Mouse (Mus musculus): ENCODE results near the gene Mamdc4. TPM values are rescaled to one million over a fixed set of nuclear protein-coding genes. Genes with fewer than 3 reads are reported as not detected.

Gene Mamdc4
- polyA plus RNA-seq (2017; shearing (Covaris generic)), result 1.4 TPM

DNA sequence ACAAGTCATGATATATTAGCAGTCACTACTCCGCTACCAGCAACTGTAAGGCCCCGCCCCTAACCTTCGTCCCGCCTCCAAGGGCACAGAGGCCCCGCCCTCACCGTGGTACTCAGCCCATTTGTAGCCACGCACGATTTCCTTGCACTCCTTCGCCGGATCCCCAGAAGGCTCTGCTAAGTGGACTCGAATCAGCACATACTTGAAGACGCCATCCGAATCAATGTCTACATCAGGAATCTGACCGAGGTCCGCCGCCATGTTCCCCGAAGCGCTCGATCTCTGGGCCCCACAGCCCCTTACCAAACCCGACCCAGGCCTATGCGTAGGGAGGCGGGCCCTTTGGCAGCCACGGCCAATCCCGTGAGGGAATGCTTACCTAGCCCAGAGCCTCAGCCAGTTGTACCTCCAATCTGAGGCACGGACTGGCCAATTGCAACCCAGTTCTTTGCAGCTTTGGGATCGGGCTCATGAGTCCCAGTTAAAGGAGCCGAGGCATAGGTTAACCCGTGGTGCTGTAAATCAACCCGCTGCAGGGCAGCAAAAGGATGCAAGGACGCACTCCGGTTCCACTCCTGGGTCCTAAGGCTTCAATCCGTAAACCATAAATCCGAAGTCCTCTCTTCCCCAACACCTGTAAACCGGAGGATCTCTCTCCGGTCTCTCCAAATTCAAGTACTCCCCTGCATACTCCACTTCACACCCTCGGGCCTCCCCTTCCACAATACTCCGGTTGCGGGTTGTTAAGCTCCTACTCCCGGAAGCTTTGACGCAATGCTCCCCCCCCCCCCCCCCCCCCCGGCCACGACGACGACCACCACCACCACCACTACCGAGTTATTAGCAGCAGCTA, at the start of gene Mamdc4, which contains the start of gene Phpt1:
Mamdc4 (minus strand) TSS at position 267 of the 853 bp plus-strand sequence.
Phpt1 (minus strand) TSS at position 646 of the 853 bp plus-strand sequence.

DNA sequence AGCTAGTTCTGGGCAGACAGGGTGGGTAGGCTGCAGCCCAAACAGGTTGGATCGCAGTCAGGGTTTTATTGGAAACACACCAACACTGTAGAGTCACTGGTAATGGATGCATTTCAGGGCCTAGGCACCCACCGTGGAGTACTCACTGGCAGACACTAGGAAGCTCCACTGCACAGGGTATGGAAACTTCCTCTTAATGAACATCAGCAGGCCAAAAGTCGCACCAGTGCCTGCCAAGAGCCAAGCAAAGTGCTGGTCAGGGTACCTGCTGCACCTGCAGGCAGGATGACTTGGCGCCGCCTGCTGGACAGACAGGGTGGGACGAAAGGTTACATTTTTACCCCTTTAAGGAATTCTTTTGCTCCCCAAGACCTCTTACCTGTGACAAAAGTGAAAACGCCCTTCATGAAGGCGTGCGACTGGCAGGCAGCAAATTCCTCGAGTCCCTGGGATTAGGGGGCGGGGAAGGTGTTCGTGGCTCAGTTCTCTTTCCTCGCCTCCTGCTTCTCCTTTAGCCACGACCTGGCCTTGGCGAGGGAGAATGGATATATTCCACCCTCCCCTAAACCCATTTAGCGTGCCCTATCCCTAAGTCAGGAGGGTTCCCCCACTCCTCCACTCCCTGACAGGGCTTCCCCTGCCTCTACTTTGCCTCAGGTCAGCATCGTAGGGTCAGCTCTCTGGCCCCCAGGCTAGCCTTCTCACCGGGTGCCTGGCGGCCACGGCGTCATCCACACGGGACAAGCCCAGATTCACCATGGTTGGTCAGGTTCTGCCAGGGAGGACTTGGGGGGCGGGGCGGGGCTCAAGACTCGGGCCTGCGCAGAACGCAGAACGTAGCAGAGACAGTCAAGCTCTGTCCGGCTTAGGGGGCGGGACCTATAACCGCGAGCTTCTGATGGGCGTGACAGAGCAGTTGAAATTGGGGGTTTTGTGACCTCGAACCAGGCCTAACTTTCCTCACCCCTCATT, 46.9 kb upstream of the Mamdc4 start, which contains the start of gene Tmem141:
Tmem141 (minus strand) TSS at position 777 of the 972 bp plus-strand sequence.

DNA sequence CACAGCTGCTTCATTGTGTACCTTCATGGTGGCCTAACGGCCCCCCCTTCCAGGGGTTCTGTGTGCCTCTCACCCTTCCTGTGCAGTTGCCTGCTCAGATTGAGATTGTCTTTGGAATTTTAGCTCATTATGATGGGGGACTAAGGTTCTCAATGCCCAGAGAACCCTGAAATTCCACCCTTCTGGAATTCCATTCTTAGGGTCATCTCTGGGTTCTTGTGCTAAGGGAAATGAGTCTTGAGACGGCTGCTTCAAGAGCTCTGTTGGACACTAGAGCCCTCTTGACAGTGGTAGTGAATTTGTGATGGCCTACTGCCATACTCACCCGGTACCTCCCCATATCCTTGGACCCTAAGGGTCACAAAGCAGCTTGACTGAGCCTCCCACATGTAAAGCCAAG, 42.9 kb upstream of the Mamdc4 start, which contains the start of gene Ccdc183:
Ccdc183 (minus strand) TSS at position 101 of the 400 bp plus-strand sequence.

DNA sequence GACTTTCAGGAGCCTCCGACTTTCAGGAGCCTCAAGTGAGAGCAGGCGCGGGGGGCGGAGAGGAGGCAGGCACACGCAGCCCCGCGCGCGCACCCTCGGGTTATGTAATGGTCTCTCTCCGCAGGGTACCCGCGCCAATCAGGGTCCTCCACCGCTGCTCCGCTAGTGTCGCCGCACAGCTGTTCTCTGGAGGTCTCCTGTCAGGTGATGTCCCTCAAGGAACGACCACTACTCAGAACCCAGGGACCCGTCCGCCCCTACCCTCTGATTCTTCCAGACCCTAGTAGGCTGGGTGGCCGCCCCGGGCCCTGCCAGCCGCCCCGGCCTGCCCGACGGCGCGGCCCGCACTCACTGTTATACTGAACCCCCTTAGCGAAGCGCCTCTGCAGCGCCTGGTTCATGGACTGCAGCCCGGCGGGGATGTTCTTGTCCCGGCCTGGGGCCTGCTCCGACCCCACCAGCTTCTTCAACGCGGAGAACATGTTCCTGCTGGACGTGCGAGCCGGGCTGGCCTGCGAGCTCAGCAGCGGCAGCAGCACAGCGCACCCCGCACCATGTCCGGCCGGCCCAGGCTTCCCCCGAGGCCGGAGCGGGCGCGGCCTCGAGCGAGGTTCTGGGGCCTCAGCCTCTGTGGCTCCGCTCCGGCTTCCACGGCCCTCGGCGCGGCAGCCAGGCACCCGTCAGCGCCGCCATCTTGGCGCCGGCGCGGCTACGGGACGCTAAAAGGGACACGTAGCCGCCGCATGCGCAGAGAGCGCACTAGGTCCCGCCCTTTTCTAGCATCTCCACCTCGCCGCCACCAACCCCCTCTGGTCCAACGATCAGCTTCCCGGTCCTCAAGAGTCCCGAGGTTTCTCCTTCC, 33.3 kb upstream of the Mamdc4 start, which contains the start of gene Rabl6:
Rabl6 (minus strand) TSS at position 761 of the 862 bp plus-strand sequence.

DNA sequence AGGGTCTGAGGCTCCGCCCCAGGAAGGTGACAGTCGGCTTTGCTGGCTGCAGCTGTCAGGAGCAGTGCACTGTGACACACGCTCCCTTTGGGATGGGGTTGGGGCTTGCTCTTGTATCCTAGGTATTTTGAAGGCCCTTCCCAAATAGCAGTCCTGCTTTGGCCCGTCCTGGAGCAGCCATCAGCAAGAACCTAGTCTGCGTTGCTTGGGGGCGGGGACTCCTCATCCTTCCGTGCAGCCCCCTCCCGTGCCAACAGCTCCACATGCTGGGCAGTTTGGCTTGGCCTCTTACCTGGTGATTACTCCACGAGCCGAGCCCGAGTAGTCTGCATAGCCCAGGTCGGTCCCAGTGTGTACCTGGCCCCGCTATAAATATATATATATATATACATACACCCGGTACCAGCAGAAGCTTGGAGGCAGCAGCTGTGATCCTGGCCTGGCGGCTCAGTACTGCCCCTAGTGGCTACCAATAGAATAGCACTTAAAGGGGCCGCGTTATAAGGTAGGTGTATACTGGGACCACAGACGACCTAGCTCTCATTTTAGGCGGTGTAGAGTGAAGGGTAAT, 6.7 kb upstream of the Mamdc4 start, which contains the start of gene Ajm1:
Ajm1 (minus strand) TSS at position 464 of the 571 bp plus-strand sequence.

DNA sequence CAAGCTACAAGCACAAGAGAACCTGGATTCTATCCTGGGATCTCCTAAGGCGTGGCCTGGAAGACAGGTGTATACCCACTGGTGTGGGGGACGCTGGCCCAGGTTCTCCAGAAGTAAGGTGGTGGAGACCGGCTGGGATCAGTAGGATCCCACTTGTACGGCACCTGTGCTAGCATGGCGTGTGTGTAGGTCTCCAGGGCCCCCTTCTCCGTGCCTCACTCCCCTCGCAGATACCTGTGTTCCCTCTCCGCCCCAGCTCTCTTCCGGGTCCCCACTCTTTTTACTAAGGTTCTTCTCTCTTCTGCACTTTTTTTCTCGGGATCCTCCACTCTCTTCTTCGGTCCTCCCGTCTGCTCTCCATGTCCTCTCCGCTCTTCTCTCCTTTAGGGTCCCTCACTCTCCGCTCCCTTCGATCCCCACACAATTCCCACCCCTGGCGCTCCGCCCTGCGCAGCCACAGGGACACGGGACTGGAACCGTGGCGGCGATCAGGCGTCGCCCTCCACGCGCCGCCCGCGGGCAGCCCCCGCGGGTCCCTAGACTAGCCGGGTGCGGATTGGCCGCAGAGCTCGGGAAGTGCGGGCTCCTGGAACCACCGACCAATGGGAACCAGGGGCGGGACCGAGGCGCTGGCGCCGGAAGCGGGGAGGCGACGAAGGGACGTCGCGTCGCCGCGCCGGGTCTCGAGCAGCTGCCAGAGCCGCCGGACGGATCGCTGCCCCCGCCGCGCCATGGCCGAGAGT, 17.3 kb downstream of the Mamdc4 start, which contains the start of gene Edf1:
Edf1 (plus strand) TSS at position 627 of the 743 bp plus-strand sequence.

DNA sequence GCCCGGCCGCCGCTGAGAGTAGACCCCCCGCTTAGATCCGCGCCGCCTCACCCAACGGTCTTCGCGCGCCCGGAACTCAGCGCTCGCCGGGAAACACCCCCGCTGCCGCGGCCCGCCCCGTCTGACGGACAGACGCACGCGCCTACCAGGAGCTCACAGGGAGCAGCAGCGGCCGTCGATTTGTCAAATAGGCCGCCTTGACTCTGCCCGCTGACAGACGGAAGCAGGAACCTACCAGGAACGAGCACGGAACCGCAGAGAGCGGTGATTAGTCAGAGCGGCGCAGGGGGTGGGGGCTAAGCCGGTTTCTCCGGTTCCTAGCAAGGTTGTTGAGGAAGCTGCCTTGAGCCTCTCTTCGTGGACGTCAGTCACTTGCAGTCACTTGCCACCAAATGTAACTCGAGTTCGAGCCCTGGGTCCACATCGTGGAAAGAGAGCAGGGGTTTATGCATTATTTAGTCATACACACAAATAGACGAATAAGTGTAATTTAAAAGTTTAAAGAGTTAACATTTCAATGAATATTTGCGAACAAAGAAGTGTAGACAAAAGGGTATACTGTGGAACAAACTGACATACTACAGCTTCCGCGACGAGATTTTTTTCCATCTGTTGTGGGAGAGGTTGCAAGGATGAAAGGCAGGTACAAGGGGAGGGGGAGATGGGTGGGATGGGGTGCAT, 27.7 kb downstream of the Mamdc4 start, which contains the start of gene Traf2:
Traf2 (minus strand) TSS at position 130 of the 681 bp plus-strand sequence.

Other genes starting within 250 kb of the Mamdc4 start
- 26.7 TPM for gene Man1b1, start 242.5 kb downstream of the Mamdc4 start, polyA plus RNA-seq (2017; shearing (Covaris generic))
- gene Dpp7, start 218.5 kb downstream of the Mamdc4 start, polyA plus RNA-seq (2017; shearing (Covaris generic)), result 6.7 TPM
- gene Uap1l1, start 209.2 kb downstream of the Mamdc4 start, polyA plus RNA-seq (2017; shearing (Covaris generic)), result 14.2 TPM
- gene Sapcd2, start 202.5 kb downstream of the Mamdc4 start, polyA plus RNA-seq (2017; shearing (Covaris generic)), result not detected
- not detected for gene Entpd2, start 179.0 kb downstream of the Mamdc4 start, polyA plus RNA-seq (2017; shearing (Covaris generic))
- gene Npdc1, start 175.5 kb downstream of the Mamdc4 start, polyA plus RNA-seq (2017; shearing (Covaris generic)), result 0.47 TPM
- not detected for gene Fut7, start 151.6 kb downstream of the Mamdc4 start, polyA plus RNA-seq (2017; shearing (Covaris generic))
- 44.9 TPM for gene Abca2, start 146.1 kb downstream of the Mamdc4 start, polyA plus RNA-seq (2017; shearing (Covaris generic))
- 5.1 TPM for gene Clic3, start 118.0 kb downstream of the Mamdc4 start, polyA plus RNA-seq (2017; shearing (Covaris generic))
- gene Paxx, start 113.8 kb downstream of the Mamdc4 start, polyA plus RNA-seq (2017; shearing (Covaris generic)), result 74.5 TPM
- not detected for gene Ptgds, start 104.8 kb downstream of the Mamdc4 start, polyA plus RNA-seq (2017; shearing (Covaris generic))
- not detected for gene Lcn12, start 80.9 kb downstream of the Mamdc4 start, polyA plus RNA-seq (2017; shearing (Covaris generic))
- 82.7 TPM for gene Fbxw5, start 74.1 kb downstream of the Mamdc4 start, polyA plus RNA-seq (2017; shearing (Covaris generic))
- gene C8g, start 73.1 kb downstream of the Mamdc4 start, polyA plus RNA-seq (2017; shearing (Covaris generic)), result 5.6 TPM
- 61.5 TPM for gene Traf2, start 27.9 kb downstream of the Mamdc4 start, polyA plus RNA-seq (2017; shearing (Covaris generic))
- gene Edf1, start 17.0 kb downstream of the Mamdc4 start, polyA plus RNA-seq (2017; shearing (Covaris generic)), result 170 TPM
- 55.4 TPM for gene Phpt1, start 379 bp upstream of the Mamdc4 start, polyA plus RNA-seq (2017; shearing (Covaris generic))
- 0.17 TPM for gene Ajm1, start 6.9 kb upstream of the Mamdc4 start, polyA plus RNA-seq (2017; shearing (Covaris generic))
- 59.7 TPM for gene Rabl6, start 33.7 kb upstream of the Mamdc4 start, polyA plus RNA-seq (2017; shearing (Covaris generic))
- not detected for gene Ccdc183, start 42.8 kb upstream of the Mamdc4 start, polyA plus RNA-seq (2017; shearing (Covaris generic))
- gene Tmem141, start 47.2 kb upstream of the Mamdc4 start, polyA plus RNA-seq (2017; shearing (Covaris generic)), result 2.2 TPM
- not detected for gene Fcna, start 53.2 kb upstream of the Mamdc4 start, polyA plus RNA-seq (2017; shearing (Covaris generic))
- not detected for gene Lcn8, start 78.3 kb upstream of the Mamdc4 start, polyA plus RNA-seq (2017; shearing (Covaris generic))
- not detected for gene Lcn5, start 83.1 kb upstream of the Mamdc4 start, polyA plus RNA-seq (2017; shearing (Covaris generic))
- gene Lcn6, start 101.9 kb upstream of the Mamdc4 start, polyA plus RNA-seq (2017; shearing (Covaris generic)), result not detected
- gene Lcn10, start 107.9 kb upstream of the Mamdc4 start, polyA plus RNA-seq (2017; shearing (Covaris generic)), result not detected
- gene Obp2a, start 125.2 kb upstream of the Mamdc4 start, polyA plus RNA-seq (2017; shearing (Covaris generic)), result not detected
- gene Bmyc, start 131.9 kb upstream of the Mamdc4 start, polyA plus RNA-seq (2017; shearing (Covaris generic)), result 27.5 TPM
- not detected for gene Obp2b, start 162.2 kb upstream of the Mamdc4 start, polyA plus RNA-seq (2017; shearing (Covaris generic))
- gene Lcn3, start 190.7 kb upstream of the Mamdc4 start, polyA plus RNA-seq (2017; shearing (Covaris generic)), result not detected
- not detected for gene Lcn11, start 202.2 kb upstream of the Mamdc4 start, polyA plus RNA-seq (2017; shearing (Covaris generic))
- gene Gm13539, start 207.4 kb upstream of the Mamdc4 start, polyA plus RNA-seq (2017; shearing (Covaris generic)), result not detected
- gene Glt6d1, start 241.0 kb upstream of the Mamdc4 start, polyA plus RNA-seq (2017; shearing (Covaris generic)), result not detected
- gene Lcn9, start 248.3 kb upstream of the Mamdc4 start, polyA plus RNA-seq (2017; shearing (Covaris generic)), result not detected

All from naive thymus-derived CD4-positive, alpha-beta T cell, adult 5 months (primary cell).